Mouse (Mus musculus): ENCODE results near the gene Tmem267. TPM values are rescaled to one million over a fixed set of nuclear protein-coding genes. Genes with fewer than 3 reads are reported as not detected.
"Not testable (repeated sequence)": the region's sequence is repeated elsewhere in the genome, so short reads cannot be mapped to it uniquely, and the experiment has no call there.

The Tmem267 gene
- polyA plus RNA-seq, 1 experiment from 2014 or later: 1.2 TPM

DNA sequence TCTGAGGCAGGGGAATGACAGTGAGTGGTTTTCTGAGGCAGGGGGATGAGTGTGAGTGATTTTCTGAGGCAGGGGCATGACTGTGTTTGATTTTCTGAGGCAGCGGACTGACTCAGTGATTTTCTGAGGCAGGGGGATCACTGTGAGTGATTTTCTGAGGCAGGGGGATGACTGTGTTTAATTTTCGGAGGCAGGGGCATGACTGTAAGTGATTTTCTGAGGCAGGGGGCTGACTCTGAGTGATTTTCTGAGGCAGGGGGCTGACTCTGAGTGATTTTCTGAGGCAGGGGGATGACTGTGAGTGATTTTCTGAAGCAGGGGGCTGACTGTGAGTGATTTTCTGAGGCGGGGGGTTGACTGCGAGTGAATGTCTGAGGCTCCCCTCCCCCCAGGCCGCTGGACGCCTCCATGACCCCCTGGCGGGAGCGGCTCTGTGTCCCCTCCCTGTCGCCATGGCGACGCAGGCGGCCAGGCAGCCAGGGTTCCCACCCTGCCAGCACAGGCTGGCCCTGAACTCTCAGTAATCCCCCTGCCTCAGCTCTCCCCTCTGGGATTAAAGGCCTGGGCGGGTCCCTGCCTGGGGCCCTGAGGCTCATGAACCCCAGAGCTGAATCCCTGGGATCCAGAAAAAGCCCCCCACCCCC lies 115.0 kb downstream of the Tmem267 start:
- not testable (repeated sequence) for H3K36me3 ChIP-seq (ENCODE audit: control insufficient read depth, insufficient read depth, low read length); ATAC-seq; H3K27me3 ChIP-seq (replicated peaks; ENCODE audit: control insufficient read depth, insufficient read depth, low read length); H3K9me3 ChIP-seq (ENCODE audit: control insufficient read depth, low read length); H3K27ac ChIP-seq (ENCODE audit: low read length); H3K4me1 ChIP-seq (ENCODE audit: control insufficient read depth, insufficient read depth, low read length); H3K4me2 ChIP-seq (ENCODE audit: low read depth, low read length); H3K4me3 ChIP-seq (ENCODE audit: low read length); H3K9ac ChIP-seq (ENCODE audit: low read depth, low read length)
- 49% methylated on average over 12 of the region's 13 CpGs for WGBS

DNA sequence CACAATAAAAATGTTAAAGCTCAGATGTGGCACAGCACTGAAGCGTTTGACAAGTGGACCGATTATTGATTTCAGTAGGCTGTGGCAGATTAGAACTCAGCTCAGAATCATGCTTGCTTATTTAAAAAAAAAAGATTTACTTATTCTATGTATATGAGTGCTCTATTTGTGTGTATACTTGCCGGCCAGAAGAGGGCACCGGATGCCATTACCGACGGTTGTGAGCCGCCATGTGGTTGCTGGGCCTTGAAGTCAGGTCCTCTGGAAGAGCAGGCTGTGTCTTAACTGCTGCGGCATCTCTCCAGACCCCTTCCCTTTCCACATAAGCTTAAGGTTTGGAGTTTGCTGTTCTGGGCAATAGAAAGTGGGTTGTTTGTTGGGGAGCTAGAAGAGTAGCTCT lies 116.1 kb downstream of the Tmem267 start:
- 94% methylated on average over 6 of the region's 8 CpGs for WGBS
- not testable (repeated sequence) for H3K9me3 ChIP-seq (ENCODE audit: control insufficient read depth, low read length); H3K27ac ChIP-seq (ENCODE audit: low read length); H3K36me3 ChIP-seq (ENCODE audit: control insufficient read depth, insufficient read depth, low read length); H3K27me3 ChIP-seq (replicated peaks; ENCODE audit: control insufficient read depth, insufficient read depth, low read length); H3K4me3 ChIP-seq (ENCODE audit: low read length); H3K4me1 ChIP-seq (ENCODE audit: control insufficient read depth, insufficient read depth, low read length); H3K4me2 ChIP-seq (ENCODE audit: low read depth, low read length); H3K9ac ChIP-seq (ENCODE audit: low read depth, low read length)
- peak; percentile 29 for ATAC-seq

GRCm38 (mm10) chr13:119604322-119604721 lies 116.5 kb downstream of the Tmem267 start:
- ATAC-seq: peak; percentile 21; the same call in 1 of the 2 replicates
- not testable (repeated sequence) for H3K9ac ChIP-seq (ENCODE audit: low read depth, low read length); H3K4me3 ChIP-seq (ENCODE audit: low read length); H3K27me3 ChIP-seq (replicated peaks; ENCODE audit: control insufficient read depth, insufficient read depth, low read length); H3K4me2 ChIP-seq (ENCODE audit: low read depth, low read length); H3K36me3 ChIP-seq (ENCODE audit: control insufficient read depth, insufficient read depth, low read length); H3K9me3 ChIP-seq (ENCODE audit: control insufficient read depth, low read length); H3K4me1 ChIP-seq (ENCODE audit: control insufficient read depth, insufficient read depth, low read length); H3K27ac ChIP-seq (ENCODE audit: low read length)
- 89% methylated on average over 7 of the region's 9 CpGs for WGBS

- no peaks in the 10 kb centered on the region for H3K4me1 ChIP-seq (ENCODE audit: control insufficient read depth, insufficient read depth, low read length)
- H3K4me3 ChIP-seq (ENCODE audit: low read length): no peak overlapping the region
- ATAC-seq: no peak
- no peak overlapping the region for H3K4me2 ChIP-seq (ENCODE audit: low read depth, low read length)
- WGBS: 94% methylated on average over 3 of the region's 3 CpGs
- H3K27ac ChIP-seq (ENCODE audit: low read length): no peak overlapping the region
- H3K36me3 ChIP-seq (ENCODE audit: control insufficient read depth, insufficient read depth, low read length): no peaks in the 10 kb centered on the region
- H3K9ac ChIP-seq (ENCODE audit: low read depth, low read length): no peak overlapping the region
- no peaks in the 10 kb centered on the region for H3K27me3 ChIP-seq (replicated peaks; ENCODE audit: control insufficient read depth, insufficient read depth, low read length)
- H3K9me3 ChIP-seq (ENCODE audit: control insufficient read depth, low read length): no peaks in the 10 kb centered on the region
Observed at GRCm38 (mm10) chr13:119618841-119619240, 131.0 kb downstream of the Tmem267 start.

GRCm38 (mm10) chr13:119619735-119620134 lies 131.9 kb downstream of the Tmem267 start:
- Histone ChIP-seq H3K4me3 (ENCODE audit: low read length) (no peak overlapping the region), H3K9ac (ENCODE audit: low read depth, low read length) (no peak overlapping the region), H3K9me3 (ENCODE audit: control insufficient read depth, low read length) (no peaks in the 10 kb centered on the region), H3K27ac (ENCODE audit: low read length) (no peak overlapping the region), H3K4me1 (ENCODE audit: control insufficient read depth, insufficient read depth, low read length) (no peaks in the 10 kb centered on the region), H3K36me3 (ENCODE audit: control insufficient read depth, insufficient read depth, low read length) (no peaks in the 10 kb centered on the region), H3K4me2 (ENCODE audit: low read depth, low read length) (no peak overlapping the region), H3K27me3 (replicated peaks; ENCODE audit: control insufficient read depth, insufficient read depth, low read length) (no peaks in the 10 kb centered on the region)
- peak; percentile 51 for ATAC-seq
- 65% methylated on average over 3 of the region's 3 CpGs for WGBS

GRCm38 (mm10) chr13:119623634-119624033 lies 135.8 kb downstream of the Tmem267 start, which contains the start of gene Ccl28:
Gene Ccl28 (plus strand): TSS chr13:119623819.
- H3K4me2 ChIP-seq (ENCODE audit: low read depth, low read length): no peak within 1 kb of the TSS
- WGBS: 75% methylated on average over 6 of the region's 6 CpGs

DNA sequence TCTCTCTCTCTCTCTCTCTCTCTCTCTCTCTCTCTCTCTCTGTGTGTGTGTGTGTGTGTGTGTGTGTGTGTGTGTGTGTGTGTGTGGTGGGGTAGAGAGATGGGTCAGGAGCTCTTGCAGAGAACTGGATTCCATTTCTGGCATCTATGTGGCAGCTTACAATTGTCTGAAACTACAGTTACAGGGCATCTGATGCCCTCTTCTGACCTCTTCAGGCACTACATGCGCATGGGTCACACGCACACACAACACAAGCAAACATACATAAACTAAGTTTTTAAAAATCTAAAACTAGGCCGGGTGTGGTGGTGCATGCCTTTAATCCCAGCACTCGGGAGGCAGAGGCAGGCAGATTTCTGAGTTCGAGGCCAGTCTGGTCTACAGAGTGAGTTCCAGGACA lies 138.1 kb downstream of the Tmem267 start:
- not testable (repeated sequence) for H3K4me2 ChIP-seq (ENCODE audit: low read depth, low read length); H3K9me3 ChIP-seq (ENCODE audit: control insufficient read depth, low read length); H3K4me1 ChIP-seq (ENCODE audit: control insufficient read depth, insufficient read depth, low read length); H3K27me3 ChIP-seq (replicated peaks; ENCODE audit: control insufficient read depth, insufficient read depth, low read length); H3K27ac ChIP-seq (ENCODE audit: low read length); H3K36me3 ChIP-seq (ENCODE audit: control insufficient read depth, insufficient read depth, low read length); ATAC-seq; H3K9ac ChIP-seq (ENCODE audit: low read depth, low read length); H3K4me3 ChIP-seq (ENCODE audit: low read length)
- WGBS: 87% methylated on average over 5 of the region's 5 CpGs

More at GRCm38 (mm10) chr13:119623634-119624033, 135.8 kb downstream of the Tmem267 start, which contains the start of gene Ccl28:
- H3K9ac ChIP-seq (ENCODE audit: low read depth, low read length): no peak within 1 kb of the TSS
- no peaks in the 10 kb centered on the region for H3K36me3 ChIP-seq (ENCODE audit: control insufficient read depth, insufficient read depth, low read length)
- ATAC-seq: peak; percentile 60
- H3K4me3 ChIP-seq (ENCODE audit: low read length): no peak within 1 kb of the TSS
- no peaks in the 10 kb centered on the region for H3K9me3 ChIP-seq (ENCODE audit: control insufficient read depth, low read length)
- no peaks in the 10 kb centered on the region for H3K4me1 ChIP-seq (ENCODE audit: control insufficient read depth, insufficient read depth, low read length)
- H3K27ac ChIP-seq (ENCODE audit: low read length): no peak within 1 kb of the TSS
- no peaks in the 10 kb centered on the region for H3K27me3 ChIP-seq (replicated peaks; ENCODE audit: control insufficient read depth, insufficient read depth, low read length)

DNA sequence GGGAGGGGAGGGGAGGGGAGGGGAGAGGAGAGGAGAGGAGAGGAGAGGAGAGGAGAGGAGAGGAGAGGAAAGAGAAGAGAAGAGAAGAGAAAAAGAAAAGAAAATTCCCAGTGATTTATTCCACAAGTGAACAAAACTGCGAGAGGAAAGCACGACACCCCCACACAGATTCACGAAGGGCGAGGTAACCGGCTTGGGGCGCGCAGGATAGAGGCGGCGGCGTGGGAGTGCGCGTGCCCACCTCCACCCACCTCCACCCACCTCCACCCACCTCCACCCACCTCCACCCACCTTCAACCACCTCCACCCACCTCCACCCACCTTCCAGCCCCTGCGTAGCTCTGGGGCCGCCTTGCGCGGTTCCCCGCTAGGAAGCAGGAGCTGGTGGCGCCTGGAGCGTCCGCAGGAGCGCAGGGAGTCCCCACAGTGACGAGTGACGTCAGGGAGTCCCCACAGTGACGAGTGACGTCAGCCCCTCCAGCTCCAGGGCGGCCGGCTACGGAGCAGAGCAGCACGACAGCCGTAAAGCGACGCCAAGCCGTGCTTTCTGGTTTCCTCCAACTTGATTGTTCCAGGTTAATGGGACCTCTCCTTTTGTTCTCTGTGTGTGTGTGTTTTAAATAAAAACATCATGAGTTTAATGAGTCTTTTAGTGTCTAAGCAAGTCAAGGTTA lies 143.8 kb downstream of the Tmem267 start:
- Histone ChIP-seq H3K9me3 (ENCODE audit: control insufficient read depth, low read length) (no peaks in the 10 kb centered on the region), H3K36me3 (ENCODE audit: control insufficient read depth, insufficient read depth, low read length) (no peaks in the 10 kb centered on the region), H3K4me3 (ENCODE audit: low read length) (peak overlapping the region; percentile 55), H3K4me2 (ENCODE audit: low read depth, low read length) (peak overlapping the region; percentile 75), H3K4me1 (ENCODE audit: control insufficient read depth, insufficient read depth, low read length) (no peaks in the 10 kb centered on the region), H3K27me3 (replicated peaks; ENCODE audit: control insufficient read depth, insufficient read depth, low read length) (no peaks in the 10 kb centered on the region), H3K9ac (ENCODE audit: low read depth, low read length) (peak overlapping the region; percentile 61), H3K27ac (ENCODE audit: low read length) (no peak overlapping the region)
- peak; percentile 98 for ATAC-seq
- 8% methylated on average over 24 of the region's 33 CpGs for whole genome bisulfite sequencing

GRCm38 (mm10) chr13:119632156-119632548 lies 144.3 kb downstream of the Tmem267 start:
- H3K9ac ChIP-seq (ENCODE audit: low read depth, low read length): no peak overlapping the region
- H3K4me2 ChIP-seq (ENCODE audit: low read depth, low read length): peak overlapping the region; percentile 75; the same call in 1 of the 2 replicates
- no peak overlapping the region for H3K27ac ChIP-seq (ENCODE audit: low read length)
- H3K9me3 ChIP-seq (ENCODE audit: control insufficient read depth, low read length): no peaks in the 10 kb centered on the region
- H3K4me3 ChIP-seq (ENCODE audit: low read length): peak overlapping the region; percentile 55; the same call in 1 of the 2 replicates
- 86% methylated on average over 4 of the region's 4 CpGs for WGBS
- ATAC-seq: peak; percentile 24
- H3K36me3 ChIP-seq (ENCODE audit: control insufficient read depth, insufficient read depth, low read length): no peaks in the 10 kb centered on the region
- no peaks in the 10 kb centered on the region for H3K4me1 ChIP-seq (ENCODE audit: control insufficient read depth, insufficient read depth, low read length)
- H3K27me3 ChIP-seq (replicated peaks; ENCODE audit: control insufficient read depth, insufficient read depth, low read length): no peaks in the 10 kb centered on the region
